Mouse (Mus musculus): ENCODE results near the gene Stkld1. TPM values are rescaled to one million over a fixed set of nuclear protein-coding genes. Genes with fewer than 3 reads are reported as not detected.

The Stkld1 gene
- polyA plus RNA-seq, 2 experiments: 0.18 TPM; not detected in 1

GRCm38 (mm10) chr2:26912253-26912770 is 21.5 kb upstream of the Stkld1 start:
- TF ChIP-seq POLR2A (IDR thresholded peaks at IDR 0.05; ENCODE audit: borderline replicate concordance, extremely low read depth, insufficient read depth, insufficient read length): no peak
- no peak for DNase-seq (ENCODE audit: low spot score)

GRCm38 (mm10) chr2:26913416-26914147 is 20.3 kb upstream of the Stkld1 start:
- Histone ChIP-seq H3K4me2 (replicated peaks; ENCODE audit: low read depth, low read length, severe bottlenecking) (no peak overlapping the region), H3K9me3 (ENCODE audit: control insufficient read depth, low read length) (no peaks in the 10 kb centered on the region), H3K9ac (ENCODE audit: low read depth, low read length, severe bottlenecking) (no peak overlapping the region), H3K4me1 (ENCODE audit: control insufficient read depth, insufficient read depth, low read length) (peaks cover 39% of the 10 kb centered on the region), H3K27me3 (ENCODE audit: control insufficient read depth, insufficient read depth, low read length) (no peaks in the 10 kb centered on the region), H3K36me3 (ENCODE audit: control insufficient read depth, insufficient read depth, low read length) (peaks cover 42% of the 10 kb centered on the region), H3K27ac (replicated peaks; ENCODE audit: low read depth, low read length) (0 out of 2 replicates have a peak overlapping the region, but pooled peaks have one; percentile 5), H3K4me3 (replicated peaks; ENCODE audit: low read length) (no peak overlapping the region)
- ATAC-seq (ENCODE audit: low FRiP score, low read depth): no peak
- TF ChIP-seq POLR2A (IDR thresholded peaks at IDR 0.05; ENCODE audit: borderline replicate concordance, extremely low read depth, insufficient read depth, insufficient read length): no peak
- no peak for DNase-seq (ENCODE audit: low spot score)
- 79% methylated on average over 17 of the region's 17 CpGs for WGBS

More at GRCm38 (mm10) chr2:26912253-26912770, 21.5 kb upstream of the Stkld1 start:
- peaks cover 37% of the 10 kb centered on the region for H3K4me1 ChIP-seq (ENCODE audit: control insufficient read depth, insufficient read depth, low read length)
- peak overlapping the region; percentile 95 for H3K9ac ChIP-seq (ENCODE audit: low read depth, low read length, severe bottlenecking)
- H3K4me2 ChIP-seq (replicated peaks; ENCODE audit: low read depth, low read length, severe bottlenecking): peak overlapping the region; percentile 97
- no peak for ATAC-seq (ENCODE audit: low FRiP score, low read depth)
- peaks cover 46% of the 10 kb centered on the region for H3K36me3 ChIP-seq (ENCODE audit: control insufficient read depth, insufficient read depth, low read length)
- peak overlapping the region; percentile 83 for H3K4me3 ChIP-seq (replicated peaks; ENCODE audit: low read length)
- no peak overlapping the region for H3K27ac ChIP-seq (replicated peaks; ENCODE audit: low read depth, low read length)
- 64% methylated on average over 5 of the region's 5 CpGs for WGBS
- H3K27me3 ChIP-seq (ENCODE audit: control insufficient read depth, insufficient read depth, low read length): no peaks in the 10 kb centered on the region
- H3K9me3 ChIP-seq (ENCODE audit: control insufficient read depth, low read length): no peaks in the 10 kb centered on the region

- DNase-seq (ENCODE audit: low spot score): no peak
- Histone ChIP-seq H3K9me3 (ENCODE audit: control insufficient read depth, low read length) (no peaks in the 10 kb centered on the region), H3K4me2 (replicated peaks; ENCODE audit: low read depth, low read length, severe bottlenecking) (no peak overlapping the region), H3K27me3 (ENCODE audit: control insufficient read depth, insufficient read depth, low read length) (no peaks in the 10 kb centered on the region), H3K36me3 (ENCODE audit: control insufficient read depth, insufficient read depth, low read length) (peaks cover 50% of the 10 kb centered on the region), H3K9ac (ENCODE audit: low read depth, low read length, severe bottlenecking) (no peak overlapping the region), H3K4me1 (ENCODE audit: control insufficient read depth, insufficient read depth, low read length) (peaks cover 31% of the 10 kb centered on the region), H3K4me3 (replicated peaks; ENCODE audit: low read length) (no peak overlapping the region), H3K27ac (replicated peaks; ENCODE audit: low read depth, low read length) (no peak overlapping the region)
- WGBS: 65% methylated on average over 8 of the region's 8 CpGs
- no peak for ATAC-seq (ENCODE audit: low FRiP score, low read depth)
- no peak for TF ChIP-seq POLR2A (IDR thresholded peaks at IDR 0.05; ENCODE audit: borderline replicate concordance, extremely low read depth, insufficient read depth, insufficient read length)
These were observed 19.5 kb upstream of the Stkld1 start for GRCm38 (mm10) chr2:26914148-26914941.

- ATAC-seq (ENCODE audit: low FRiP score, low read depth) (peak; percentile 67), DNase-seq (ENCODE audit: low spot score) (peak; percentile 75)
- peak within 1 kb of the TSS; percentile 68 for H3K9ac ChIP-seq (ENCODE audit: low read depth, low read length, severe bottlenecking)
- H3K27ac ChIP-seq (replicated peaks; ENCODE audit: low read depth, low read length): no peak within 1 kb of the TSS; the same call in 1 of the 2 replicates
- H3K9me3 ChIP-seq (ENCODE audit: control insufficient read depth, low read length): no peaks in the 10 kb centered on the region
- 0 out of 2 replicates have a peak, but pooled peaks have one; percentile 25 for TF ChIP-seq POLR2A (IDR thresholded peaks at IDR 0.05; ENCODE audit: borderline replicate concordance, extremely low read depth, insufficient read depth, insufficient read length)
- H3K4me2 ChIP-seq (replicated peaks; ENCODE audit: low read depth, low read length, severe bottlenecking): peak within 1 kb of the TSS; percentile 97
- peaks cover 28% of the 10 kb centered on the region for H3K4me1 ChIP-seq (ENCODE audit: control insufficient read depth, insufficient read depth, low read length)
- peak within 1 kb of the TSS; percentile 62 for H3K4me3 ChIP-seq (replicated peaks; ENCODE audit: low read length)
- 3% methylated on average over 47 of the region's 47 CpGs for WGBS
- no peaks in the 10 kb centered on the region for H3K27me3 ChIP-seq (ENCODE audit: control insufficient read depth, insufficient read depth, low read length)
- peaks cover 66% of the 10 kb centered on the region for H3K36me3 ChIP-seq (ENCODE audit: control insufficient read depth, insufficient read depth, low read length)
These were observed 17.7 kb upstream of the Stkld1 start, which contains the start of the genes Surf2 and Surf1 for GRCm38 (mm10) chr2:26915927-26916728. TSS of gene Surf2 (plus strand) at chr2:26916367. TSS of gene Surf1 (minus strand) at chr2:26916530.

All from limb, embryonic 14.5 days (tissue).